Mouse (Mus musculus) embryonic stem cell, embryonic (primary cell): ENCODE data around the gene Ripor1.

Source experiments
- CTCF ChIA-PET, 4 experiments: fragments of 300-600 bp in 2 of 4; fragments of 350-600 bp in 2 of 4; sonication (Branson Sonifier 250); formaldehyde crosslinking; loops; one replicate each; lab custom pipeline; 2022; ENCODE audit warnings: inconsistent platforms in 2 of 4; lab: Charles Lee
- POLR2A ChIA-PET, 4 experiments: fragments of 300-600 bp in 2 of 4; fragments of 350-600 bp in 2 of 4; sonication (Branson Sonifier 250); formaldehyde crosslinking; loops; one replicate each; lab custom pipeline; 2022; ENCODE audit warnings: antibody characterized with exemption in 4 of 4, inconsistent platforms in 1 of 4; lab: Charles Lee

The Ripor1 gene

GRCm38 (mm10) chr8:105604804-105605381, at the start of gene Ripor1:
Gene Ripor1 (plus strand): TSS chr8:105605255.
- ChIA-PET POLR2A (interaction anchor here (0.5 to 7.2 kb wide), 40 partner anchors 8 to 1140 kb away, joined by 3 to 91 read pairs (median 4); partner anchors contain the start of genes Agrp (in 3 of the 4), Atp6v0d1 (in 2 of the 4), Ctcf (in 2 of the 4) and Acd (in 1 of the 4)), CTCF (interaction anchor here (0.6 to 5.2 kb wide), 46 partner anchors 8 to 453 kb away, joined by 3 to 69 read pairs (median 4); partner anchors contain the start of genes Atp6v0d1 (in 3 of the 4), Agrp (in 1 of the 4), Carmil2 (in 1 of the 4) and Ctcf (in 1 of the 4))

DNA sequence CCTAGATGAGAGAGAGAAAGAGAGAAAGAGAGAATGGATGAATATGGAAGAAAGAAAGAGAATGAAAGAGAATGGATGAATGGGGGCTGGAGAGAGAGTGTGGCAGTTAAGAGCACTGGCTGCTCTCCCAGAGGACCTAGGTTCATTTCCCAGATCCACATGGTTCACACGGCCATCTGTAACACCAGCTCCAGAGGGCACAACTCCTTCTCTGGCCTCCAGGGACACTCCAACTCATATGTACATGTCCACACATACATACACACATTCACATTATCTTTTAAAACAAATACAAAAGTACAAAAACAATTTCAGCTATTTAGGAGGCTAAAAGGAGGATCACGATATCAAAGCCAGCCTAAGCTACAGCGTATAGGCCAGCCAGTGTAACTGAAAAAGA, 42.2 kb upstream of the Ripor1 start:
- ChIA-PET CTCF (interaction anchor here in 1 of 4 experiments (1.1 kb wide), 1 partner anchor 31 kb away, joined by 4 read pairs; no protein-coding TSS in a partner anchor), POLR2A (no interaction called here)

DNA sequence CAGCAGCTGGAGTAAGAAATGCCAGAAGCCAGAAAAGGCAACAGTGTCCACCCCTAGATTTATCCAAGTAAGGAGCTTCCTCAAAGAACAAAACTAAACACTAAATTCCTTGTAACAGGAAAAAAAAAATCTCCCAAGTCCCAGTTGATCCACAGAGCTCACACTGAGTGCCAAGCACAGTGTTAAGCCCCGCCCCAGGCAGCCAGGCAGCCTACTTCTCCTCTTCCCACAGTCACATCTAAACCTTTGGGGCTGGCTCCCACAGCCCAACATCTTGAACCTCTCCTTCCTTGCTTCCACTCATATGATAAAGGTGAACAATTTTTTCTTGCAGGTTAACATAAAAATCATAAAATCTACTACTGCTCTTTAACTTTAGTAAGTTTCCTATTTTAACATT, 41.2 kb upstream of the Ripor1 start:
- CTCF ChIA-PET: interaction anchor here in 3 of 4 experiments (1.1 to 1.2 kb wide), 3 partner anchors 12 to 33 kb away, joined by 3 read pairs; no protein-coding TSS in a partner anchor

GRCm38 (mm10) chr8:105564573-105565229, 40.4 kb upstream of the Ripor1 start:
- ChIA-PET POLR2A (interaction anchor here (0.5 to 3.3 kb wide), 31 partner anchors 9 to 1087 kb away, joined by 3 to 24 read pairs (median 4); partner anchors contain the start of genes Hsd11b2 (in 2 of the 4), Tppp3 (in 2 of the 4), 4931428F04Rik (in 1 of the 4) and Ctcf (in 1 of the 4)), CTCF (interaction anchor here in 3 of 4 experiments (0.6 to 2.8 kb wide), 7 partner anchors 11 to 82 kb away, joined by 3 to 14 read pairs (median 4); partner anchors contain the start of gene Ripor1 (in 1 of the 3))

More for the DNA sequence above, 41.2 kb upstream of the Ripor1 start:
- POLR2A ChIA-PET: interaction anchor here in 1 of 4 experiments (0.6 to 2.6 kb wide), 4 partner anchors 45 to 93 kb away, joined by 3 to 7 read pairs (median 4); partner anchors contain the start of genes Hsd11b2 and Tppp3

- POLR2A ChIA-PET: interaction anchor here (0.5 to 3.3 kb wide), 41 partner anchors 10 to 1368 kb away, joined by 3 to 24 read pairs (median 3); partner anchors contain the start of genes Ctcf (in 2 of the 4), Hsd11b2 (in 2 of the 4), Ripor1 (in 2 of the 4) and Tppp3 (in 2 of the 4)
Measured at GRCm38 (mm10) chr8:105565401-105565881, 39.6 kb upstream of the Ripor1 start.

DNA sequence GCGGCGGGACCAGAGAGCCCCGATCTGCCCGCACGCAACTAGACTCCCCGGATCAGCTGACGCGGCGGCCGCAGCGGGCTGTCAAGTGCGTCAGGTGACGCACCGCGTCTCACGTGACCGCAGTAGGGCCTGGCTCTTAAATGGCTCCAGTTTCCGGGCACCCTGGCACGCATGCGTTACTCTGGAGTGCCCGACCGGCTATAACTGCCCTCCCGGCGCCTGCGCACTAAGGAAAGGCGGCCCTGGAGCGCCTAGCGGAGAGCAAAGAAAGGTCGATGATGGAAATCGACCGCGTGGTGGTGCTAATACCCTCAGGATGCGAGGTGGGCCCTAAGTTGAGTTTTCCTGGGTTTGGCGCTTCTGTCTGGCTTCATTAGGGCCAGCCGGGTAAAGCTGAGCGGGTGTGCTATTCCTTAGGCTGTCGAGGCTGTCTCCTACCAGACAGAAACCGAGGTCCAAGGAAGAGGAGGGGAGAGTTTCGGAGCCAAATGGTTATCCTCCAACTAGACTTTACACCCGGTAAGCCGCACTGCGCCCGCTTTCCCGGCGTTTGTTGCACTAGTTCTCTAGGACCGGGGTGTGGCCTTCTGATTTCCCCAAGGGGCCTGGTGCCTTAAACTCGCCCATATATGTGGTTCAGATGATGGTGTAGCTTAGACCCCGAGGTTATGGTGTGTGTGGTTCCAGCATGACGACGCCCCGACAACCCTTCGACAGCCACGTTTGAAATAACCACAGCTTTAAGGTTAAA, 38.9 kb upstream of the Ripor1 start, which contains the start of gene Atp6v0d1:
Atp6v0d1 (minus strand) TSS at position 96 of the 751 bp plus-strand sequence.
- POLR2A ChIA-PET: interaction anchor here in 3 of 4 experiments (0.6 to 3.3 kb wide), 40 partner anchors 10 to 1367 kb away, joined by 3 to 24 read pairs (median 4); partner anchors contain the start of genes Ctcf (in 2 of the 3), Hsd11b2 (in 2 of the 3), Ripor1 (in 2 of the 3) and Tppp3 (in 2 of the 3)
- CTCF ChIA-PET: interaction anchor here (0.6 to 2.8 kb wide), 17 partner anchors 10 to 758 kb away, joined by 3 to 14 read pairs (median 4); partner anchors contain the start of genes Ripor1 (in 3 of the 4) and Tppp3 (in 1 of the 4)

More at GRCm38 (mm10) chr8:105565401-105565881, 39.6 kb upstream of the Ripor1 start:
- CTCF ChIA-PET: interaction anchor here (0.6 to 2.8 kb wide), 14 partner anchors 11 to 724 kb away, joined by 3 to 14 read pairs (median 4); partner anchors contain the start of genes Ripor1 (in 3 of the 4) and Tppp3 (in 1 of the 4)

DNA sequence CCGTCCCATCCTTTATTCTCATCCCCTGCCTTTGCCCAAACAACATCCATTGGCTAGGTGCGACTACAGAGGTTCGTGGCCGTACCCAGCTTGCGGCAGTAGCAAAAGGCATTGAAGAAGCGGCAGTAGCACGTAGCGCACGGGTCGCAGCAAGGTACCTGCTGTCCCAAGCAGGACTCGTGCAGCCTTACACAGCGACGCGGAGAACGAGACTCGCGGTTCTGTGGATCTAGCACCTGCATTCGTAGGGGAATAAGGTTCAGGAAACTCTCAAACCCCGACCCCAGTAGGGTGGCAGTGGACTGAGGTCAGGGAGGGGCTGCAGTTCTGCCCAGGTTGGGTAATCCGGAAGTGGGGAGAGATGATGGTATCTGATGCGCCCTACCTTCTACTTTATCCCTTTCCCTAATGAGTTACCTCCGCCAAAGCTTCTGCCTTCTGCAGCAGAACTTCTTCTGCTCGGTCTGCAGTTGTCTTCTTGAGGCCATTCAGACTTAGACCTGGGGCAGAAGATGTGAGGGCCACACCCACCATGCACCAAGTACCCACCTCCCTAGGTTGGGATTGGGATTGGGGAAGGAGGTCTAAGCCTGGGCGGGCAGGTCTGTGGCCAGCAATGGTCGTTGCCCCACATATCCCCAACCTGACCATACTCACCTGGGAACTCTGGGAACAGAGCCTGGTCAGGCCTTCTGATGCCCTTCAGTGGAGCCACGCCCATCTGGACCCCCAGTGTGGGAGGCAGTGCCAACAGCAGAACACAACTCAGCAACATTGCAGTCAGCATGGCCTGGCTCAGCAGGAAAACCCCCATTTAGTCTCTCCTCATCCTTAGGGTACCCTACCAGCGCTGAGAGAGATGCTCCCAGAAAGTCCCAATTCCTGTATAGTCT, 38.1 kb upstream of the Ripor1 start:
- ChIA-PET POLR2A (interaction anchor here in 3 of 4 experiments (0.6 to 3.3 kb wide), 25 partner anchors 9 to 260 kb away, joined by 3 to 24 read pairs (median 5); partner anchors contain the start of genes Ctcf (in 2 of the 3), Hsd11b2 (in 2 of the 3), Ripor1 (in 2 of the 3) and Acd (in 1 of the 3)), CTCF (interaction anchor here (0.6 to 2.8 kb wide), 14 partner anchors 9 to 758 kb away, joined by 3 to 14 read pairs (median 5); partner anchors contain the start of genes Ripor1 (in 3 of the 4) and Fhod1 (in 1 of the 4))

- ChIA-PET CTCF (interaction anchor here in 1 of 4 experiments (0.6 kb wide), 1 partner anchor 94 kb away, joined by 3 read pairs; no protein-coding TSS in a partner anchor), POLR2A (interaction anchor here in 1 of 4 experiments (0.7 kb wide), 1 partner anchor 7 kb away, joined by 3 read pairs; no protein-coding TSS in a partner anchor)
Measured at GRCm38 (mm10) chr8:105571810-105572209, 33.2 kb upstream of the Ripor1 start.

GRCm38 (mm10) chr8:105573427-105573826, 31.6 kb upstream of the Ripor1 start:
- ChIA-PET CTCF (no interaction called here), POLR2A (interaction anchor here in 2 of 4 experiments (0.6 to 1.0 kb wide), 3 partner anchors 23 to 1130 kb away, joined by 3 to 7 read pairs (median 5); no protein-coding TSS in a partner anchor)

DNA sequence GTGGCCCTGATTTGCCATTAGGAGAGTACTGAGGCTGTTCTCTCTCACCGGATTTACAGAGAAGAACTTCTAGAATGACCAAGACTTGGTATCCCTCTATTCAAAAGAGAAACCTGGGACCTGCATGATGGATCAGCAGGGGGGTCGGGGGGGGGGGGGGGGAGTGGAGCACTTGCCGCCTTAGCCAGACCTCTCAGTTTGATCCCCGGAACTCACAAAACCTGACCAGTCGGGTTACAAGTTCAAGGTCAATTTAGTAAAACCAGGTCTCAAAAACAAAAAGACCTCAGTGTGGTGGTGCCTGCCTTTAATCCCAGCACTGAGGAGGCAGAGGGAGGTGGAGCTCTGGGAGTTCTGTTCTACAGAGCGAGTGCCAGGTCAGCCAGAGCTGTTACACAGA, 30.3 kb upstream of the Ripor1 start:
- ChIA-PET POLR2A (interaction anchor here (0.5 to 5.9 kb wide), 20 partner anchors 9 to 498 kb away, joined by 3 to 24 read pairs (median 4); partner anchors contain the start of genes Atp6v0d1 (in 2 of the 4) and Ripor1 (in 1 of the 4)), CTCF (interaction anchor here (0.6 to 2.7 kb wide), 8 partner anchors 9 to 488 kb away, joined by 3 to 9 read pairs (median 4); partner anchors contain the start of genes Atp6v0d1 (in 1 of the 4) and Ripor1 (in 1 of the 4))

DNA sequence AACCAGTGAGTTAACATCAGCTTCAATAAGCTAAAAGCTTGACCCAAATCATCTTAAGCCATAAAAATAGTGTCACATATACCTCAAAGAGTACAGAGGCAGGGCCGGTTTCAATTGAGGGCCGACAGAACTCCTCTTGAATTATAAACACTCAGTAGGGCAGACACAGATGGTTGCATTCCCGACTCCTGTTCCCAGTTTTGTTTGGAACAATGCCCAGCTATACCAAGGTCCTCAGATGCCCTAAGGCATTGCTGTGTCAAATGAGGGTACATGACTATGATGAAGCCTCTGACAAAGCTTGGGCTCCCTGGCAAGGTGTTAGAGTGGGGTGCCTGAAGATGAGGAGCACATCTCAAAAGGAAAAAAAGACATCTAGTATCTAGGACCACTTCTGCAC, 29.5 kb upstream of the Ripor1 start:
- POLR2A ChIA-PET: interaction anchor here in 2 of 4 experiments (0.5 to 5.9 kb wide), 16 partner anchors 10 to 1176 kb away, joined by 3 to 24 read pairs (median 3); partner anchors contain the start of genes Atp6v0d1 (in 2 of the 2) and Ripor1 (in 1 of the 2)
- CTCF ChIA-PET: interaction anchor here (0.6 to 4.1 kb wide), 22 partner anchors 9 to 1388 kb away, joined by 3 to 19 read pairs (median 4); partner anchors contain the start of genes Atp6v0d1 (in 2 of the 4) and Ripor1 (in 1 of the 4)

GRCm38 (mm10) chr8:105579719-105580118, 25.3 kb upstream of the Ripor1 start:
- CTCF ChIA-PET: interaction anchor here in 2 of 4 experiments (0.6 kb wide), 2 partner anchors 170 to 399 kb away, joined by 4 to 5 read pairs; no protein-coding TSS in a partner anchor
- POLR2A ChIA-PET: interaction anchor here in 2 of 4 experiments (0.6 to 5.9 kb wide), 4 partner anchors 11 to 1056 kb away, joined by 3 to 24 read pairs (median 5); partner anchors contain the start of gene Atp6v0d1 (in 1 of the 2)

DNA sequence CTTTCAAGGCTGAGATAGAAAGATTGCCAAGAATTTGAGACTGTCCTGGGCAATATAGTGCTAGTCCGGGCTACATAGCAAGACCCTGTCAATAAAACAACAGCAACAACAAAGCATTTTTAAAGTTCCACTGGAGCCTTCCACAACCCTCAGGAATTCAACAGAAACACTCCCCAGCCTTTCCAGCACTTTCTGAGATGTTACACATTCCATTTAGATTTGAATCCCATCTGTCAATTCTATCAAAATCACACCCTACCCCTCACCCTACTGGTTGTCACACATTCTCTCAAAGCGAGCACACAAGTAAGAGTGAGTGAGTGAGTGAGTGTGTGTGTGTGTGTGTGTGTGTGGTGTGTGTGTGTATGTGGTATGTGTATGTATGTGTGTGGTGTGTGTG, 12.6 kb upstream of the Ripor1 start:
- ChIA-PET CTCF (no interaction called here), POLR2A (interaction anchor here in 2 of 4 experiments (0.7 to 1.1 kb wide), 2 partner anchors 23 to 256 kb away, joined by 3 to 4 read pairs; no protein-coding TSS in a partner anchor)

DNA sequence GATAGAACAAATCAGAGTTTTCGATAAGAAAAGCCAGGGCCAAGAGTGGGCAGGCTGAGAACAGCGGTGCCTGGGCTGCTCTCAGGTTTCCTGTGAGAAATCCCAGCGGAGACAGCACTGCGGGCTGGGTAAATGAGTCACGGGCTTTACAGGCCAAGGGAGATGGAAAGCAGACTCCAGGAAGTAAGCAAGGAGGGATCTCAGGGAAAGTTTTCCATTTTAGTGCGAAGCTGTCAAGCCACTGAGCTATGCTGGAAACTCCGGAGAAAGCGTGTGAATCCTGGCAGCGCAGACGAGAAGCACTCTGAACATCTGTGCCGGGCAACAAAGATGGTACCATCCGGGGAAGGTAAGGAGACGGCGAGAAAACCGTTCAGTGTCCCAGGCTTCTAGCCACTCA, 11.2 kb upstream of the Ripor1 start:
- ChIA-PET CTCF (interaction anchor here in 2 of 4 experiments (1.0 to 1.8 kb wide), 3 partner anchors 11 to 29 kb away, joined by 3 to 9 read pairs (median 3); partner anchors contain the start of gene Ripor1 (in 2 of the 2)), POLR2A (interaction anchor here in 3 of 4 experiments (0.6 to 4.4 kb wide), 10 partner anchors 11 to 750 kb away, joined by 3 to 40 read pairs (median 4); partner anchors contain the start of genes Ripor1 (in 2 of the 3) and Edc4 (in 1 of the 3))
